Mouse (Mus musculus) yolk sac, embryonic 10.5 days (tissue): ENCODE data around the gene Rfx5.
"Not testable (repeated sequence)": the region's sequence is repeated elsewhere in the genome, so short reads cannot be mapped to it uniquely, and the experiment has no call there.

Experiments
- DNase-seq: peaks from one replicate; pipeline ENCODE4 v3.0.0-alpha.2; 2017; ENCODE audit warnings: low spot score

Gene Rfx5

DNA sequence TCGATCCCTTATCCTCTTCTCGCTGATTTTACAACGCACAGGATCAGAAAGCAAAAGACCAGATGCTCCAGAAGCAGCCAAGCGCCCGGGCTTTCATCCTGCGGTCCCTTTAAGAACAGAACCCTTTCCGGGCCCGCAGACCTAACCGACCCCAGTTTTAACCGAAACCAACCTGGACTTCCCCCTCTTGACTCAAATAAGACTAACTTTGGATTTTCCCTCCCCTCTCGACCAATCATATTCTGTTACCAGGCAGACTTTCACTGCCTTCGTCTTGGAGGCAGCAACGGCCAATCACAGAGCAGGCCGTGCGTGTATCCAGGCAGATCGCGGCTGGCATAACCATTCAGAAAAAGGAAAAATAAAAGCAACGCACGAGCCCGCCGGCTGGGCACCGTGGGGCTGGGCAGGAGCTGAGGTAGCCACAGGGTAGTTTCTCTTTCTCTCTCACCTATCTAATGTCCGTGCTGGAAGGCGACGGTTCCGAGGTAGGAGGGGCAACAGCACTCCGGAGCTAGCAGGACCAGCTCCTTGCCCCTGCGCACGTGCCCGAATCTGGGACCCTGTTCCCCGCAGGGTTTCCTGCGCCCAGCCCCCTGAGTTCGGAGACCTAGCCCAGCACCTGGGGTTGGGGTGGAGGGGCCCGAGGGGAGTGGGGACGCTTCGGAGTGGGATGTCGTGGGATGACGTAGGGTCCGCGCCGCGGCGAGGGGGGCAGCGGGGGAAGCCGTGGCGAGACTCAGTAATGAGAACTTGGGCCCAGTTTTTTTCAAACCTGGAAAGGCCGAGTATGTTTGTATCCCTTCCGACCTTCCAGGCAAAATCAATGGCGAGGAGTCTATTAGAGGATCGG, at the start of gene Rfx5:
Gene Rfx5 (plus strand): TSS at position 312 of the 853 bp plus-strand sequence.
- peak; percentile 93 for DNase-seq

- DNase-seq: not testable (repeated sequence)
These were observed 49.1 kb upstream of the Rfx5 start for GRCm38 (mm10) chr3:94904759-94905158.

DNA sequence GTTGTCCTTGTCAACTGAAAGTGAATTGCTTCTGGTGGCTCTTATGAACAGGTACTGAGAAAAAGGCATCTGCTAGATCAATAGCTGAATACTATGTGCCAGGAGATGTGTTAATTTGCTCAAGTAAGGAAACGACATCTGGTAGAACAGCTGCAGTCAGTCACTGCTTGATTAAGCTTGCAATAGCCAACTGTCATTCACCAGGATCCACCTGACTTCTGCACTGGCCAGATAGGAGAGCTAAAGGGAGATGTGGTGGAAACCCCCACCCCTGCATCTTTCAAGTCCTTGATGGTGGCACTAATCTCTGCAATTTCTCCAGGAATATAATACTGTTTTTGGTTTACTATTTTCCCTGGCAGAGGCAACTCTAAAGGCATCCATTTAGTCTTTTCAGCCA, 47.4 kb upstream of the Rfx5 start:
- no peak for DNase-seq

GRCm38 (mm10) chr3:94911050-94911693, 42.7 kb upstream of the Rfx5 start:
- DNase-seq: no peak

- peak; percentile 60 for DNase-seq
These were observed 40.1 kb upstream of the Rfx5 start for GRCm38 (mm10) chr3:94913801-94914200.

DNA sequence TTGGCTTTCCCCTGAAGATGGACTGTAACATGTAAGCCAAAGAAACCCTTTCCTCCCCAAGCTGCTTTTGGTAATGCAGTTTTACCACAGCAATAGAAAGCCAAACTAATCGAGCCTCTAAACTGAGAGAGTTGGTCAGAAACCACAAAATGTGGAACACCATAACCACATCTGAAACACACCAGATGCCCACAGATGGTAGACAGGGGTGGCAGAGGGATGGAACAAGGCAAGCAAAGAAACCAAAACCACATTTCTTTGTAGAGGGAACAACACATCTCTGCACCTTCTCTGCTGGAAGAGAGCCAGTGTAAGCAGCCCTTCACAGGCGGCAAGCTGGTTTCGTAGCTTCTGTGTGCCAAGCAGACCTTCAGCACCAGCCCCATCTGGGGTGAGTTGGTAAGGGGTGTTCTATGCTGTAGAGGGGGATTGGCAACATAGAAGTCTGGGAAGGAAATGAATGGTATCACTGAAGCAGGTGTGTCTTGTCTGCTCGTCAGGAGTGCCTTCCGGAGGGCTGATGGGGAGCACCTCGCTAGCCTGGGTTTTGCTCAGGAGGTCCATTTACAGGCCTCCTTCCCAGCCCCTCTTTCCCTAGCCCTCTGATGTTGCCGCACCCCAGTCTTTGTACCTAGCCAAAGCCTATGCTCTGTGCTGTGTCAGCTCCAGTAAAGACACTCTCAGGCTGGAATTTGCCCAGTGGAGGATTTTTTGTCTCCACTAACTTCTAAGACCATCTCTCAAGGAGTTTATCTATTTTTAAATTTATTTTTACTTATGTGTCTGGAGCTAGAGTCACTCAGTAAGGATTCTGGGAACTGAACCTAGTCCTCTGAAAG, 37.8 kb upstream of the Rfx5 start:
- no peak for DNase-seq

DNA sequence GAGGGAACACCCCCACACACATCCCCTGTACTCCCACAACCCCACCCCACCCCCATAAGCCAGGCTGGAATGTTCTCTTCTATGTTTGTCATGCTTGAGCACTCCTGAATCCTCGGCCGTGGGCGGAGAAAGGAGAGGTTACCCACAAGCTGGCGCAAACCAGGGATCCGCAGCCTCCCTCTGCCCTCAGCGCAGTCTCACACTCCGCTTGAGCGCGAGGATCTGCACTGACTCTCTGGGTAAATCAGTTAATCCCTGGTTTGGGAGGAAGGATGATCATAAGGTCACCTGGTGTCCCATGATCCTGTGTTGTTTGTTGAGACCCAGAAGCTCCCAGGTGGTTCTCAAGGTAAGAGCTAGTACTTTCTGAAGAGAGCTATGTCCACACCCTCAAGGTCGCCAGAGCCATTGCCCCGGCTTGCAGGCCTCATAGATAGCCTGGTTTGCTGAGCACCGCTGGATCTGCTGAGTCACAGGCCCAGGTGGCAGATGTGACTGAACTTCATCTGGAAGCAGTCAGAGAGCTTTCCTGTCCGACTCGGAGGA, 36.0 kb upstream of the Rfx5 start:
- peak; percentile 77 for DNase-seq

DNA sequence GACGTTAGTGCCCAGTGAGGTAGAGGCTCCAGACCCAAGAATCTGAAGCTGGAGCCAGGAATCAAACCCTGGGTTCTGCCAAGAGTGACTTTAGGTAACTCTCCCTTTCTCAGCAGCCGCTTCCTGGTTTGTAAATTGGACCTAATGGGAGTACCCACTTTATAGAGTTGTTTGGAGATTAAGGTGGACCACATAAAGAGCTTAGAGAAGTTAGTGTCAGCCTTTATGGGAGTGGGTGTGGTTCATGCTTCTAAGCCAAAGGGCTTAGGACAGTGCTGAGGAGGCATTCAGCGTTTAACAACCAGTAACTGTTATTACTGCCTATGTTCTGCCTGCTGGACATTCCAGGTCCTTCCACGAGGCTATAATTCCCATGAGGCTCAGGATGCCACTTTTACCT, 35.0 kb upstream of the Rfx5 start:
- DNase-seq: no peak

- no peak for DNase-seq
These were observed 32.8 kb upstream of the Rfx5 start for GRCm38 (mm10) chr3:94921104-94921503.

DNA sequence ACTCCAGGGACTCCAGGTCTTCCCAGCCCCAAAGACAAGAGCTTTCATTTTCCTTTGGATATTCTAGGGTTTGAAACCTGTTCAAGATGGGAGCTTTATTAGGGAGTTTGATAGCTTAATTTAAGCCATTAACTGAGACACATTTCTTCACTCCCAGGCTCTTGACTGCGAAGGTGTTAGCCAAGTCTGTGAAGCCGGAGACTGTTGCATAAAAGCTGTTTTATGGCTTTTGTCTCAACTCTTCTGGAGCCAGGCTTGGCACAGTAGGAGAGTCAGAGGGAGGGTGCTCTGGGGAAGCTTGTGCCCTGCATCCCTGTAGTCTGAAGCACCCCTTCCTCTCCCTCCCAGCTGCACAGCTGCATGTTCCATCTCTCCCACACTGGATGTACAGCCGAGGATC, 31.5 kb upstream of the Rfx5 start:
- no peak for DNase-seq

DNA sequence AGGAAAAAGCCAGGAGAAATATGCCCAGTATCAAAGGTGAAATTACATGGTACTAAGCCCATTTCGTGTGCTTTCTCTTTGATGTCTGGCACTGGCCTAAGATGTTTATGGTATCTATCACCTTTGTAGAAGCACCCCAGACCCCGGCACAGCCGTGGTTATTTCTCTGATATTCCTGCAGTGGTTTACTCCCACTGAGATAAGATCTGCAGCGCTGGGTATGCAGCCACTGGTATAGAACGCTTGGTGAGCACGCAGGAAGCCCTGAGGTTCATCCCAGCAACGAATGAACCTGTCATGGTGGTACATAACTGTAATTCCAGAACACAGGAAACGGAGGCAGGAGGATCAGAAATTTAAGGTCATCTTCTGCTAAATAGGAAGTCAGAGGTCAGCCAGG, 29.2 kb upstream of the Rfx5 start:
- DNase-seq: no peak

- DNase-seq: not testable (repeated sequence)
These were observed 27.6 kb upstream of the Rfx5 start for GRCm38 (mm10) chr3:94926301-94926736.

GRCm38 (mm10) chr3:94928979-94929378, 24.9 kb upstream of the Rfx5 start:
- not testable (repeated sequence) for DNase-seq

DNA sequence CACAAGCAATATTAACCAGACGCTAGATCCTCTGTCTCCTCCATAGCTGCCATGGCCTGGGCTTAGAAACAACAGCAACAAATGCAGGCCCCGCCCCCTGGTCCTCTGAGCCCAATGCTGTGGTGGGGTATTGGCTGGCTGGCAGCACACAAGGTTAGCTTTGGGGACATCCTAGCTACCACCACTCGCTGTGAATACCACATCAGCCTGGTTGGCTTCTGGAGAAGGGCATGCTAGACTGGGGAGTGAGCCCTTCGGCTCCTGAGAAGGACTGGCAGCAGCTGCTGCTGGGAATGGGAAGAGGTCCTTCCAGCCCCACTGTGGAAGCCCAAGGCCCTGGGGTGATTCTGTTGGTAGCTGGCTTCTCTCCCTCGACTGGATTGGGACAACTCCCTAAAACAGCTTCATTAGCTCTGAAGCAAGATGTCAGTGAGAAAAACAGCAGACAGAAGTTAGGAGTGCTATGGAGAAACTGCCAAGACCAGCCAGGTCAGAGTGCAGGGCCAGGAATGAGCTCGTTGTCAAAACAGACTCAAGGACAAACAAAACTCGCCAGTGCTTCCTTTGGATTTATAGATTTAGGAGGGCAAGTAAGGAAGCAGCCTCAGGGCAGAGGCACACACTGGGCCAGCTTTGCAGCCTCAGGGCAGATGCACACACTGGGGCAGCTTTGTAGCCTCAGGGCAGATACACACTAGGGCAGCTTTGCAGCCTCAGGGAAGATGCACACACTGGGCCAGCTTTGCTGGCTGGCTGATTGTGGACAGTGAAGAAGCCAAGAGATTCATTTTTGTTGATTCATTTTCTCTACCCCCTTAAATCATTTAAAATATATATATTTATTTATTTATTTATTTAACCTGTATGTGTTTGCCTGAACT, 23.2 kb upstream of the Rfx5 start:
- DNase-seq: peak; percentile 78

GRCm38 (mm10) chr3:94931427-94932082, 22.3 kb upstream of the Rfx5 start:
- DNase-seq: not testable (repeated sequence)

GRCm38 (mm10) chr3:94932279-94932678, 21.6 kb upstream of the Rfx5 start:
- not testable (repeated sequence) for DNase-seq

GRCm38 (mm10) chr3:94932809-94933564, 20.9 kb upstream of the Rfx5 start, which contains the start of gene Selenbp1:
TSS of gene Selenbp1 (plus strand) at chr3:94933056.
- peak; percentile 91 for DNase-seq

DNA sequence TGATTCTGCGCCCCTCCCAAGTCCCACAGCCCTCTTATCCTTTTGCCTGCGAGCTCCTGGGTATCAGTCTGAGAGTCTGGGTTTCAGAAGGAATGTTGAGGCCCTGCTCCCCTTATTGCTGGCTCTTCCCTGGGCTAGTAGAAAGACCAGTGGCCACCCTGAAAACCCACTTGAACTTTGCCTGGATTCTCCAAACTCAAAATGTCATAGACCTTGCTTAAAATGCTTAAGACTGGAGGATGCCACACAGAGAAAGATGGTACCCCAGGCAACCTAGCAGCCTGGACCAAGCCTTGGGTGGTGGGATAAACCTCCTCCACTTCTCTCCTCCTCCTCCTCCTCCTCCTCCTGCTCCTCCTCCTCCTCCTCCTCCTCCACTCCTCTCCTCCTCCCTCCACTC, 20.3 kb upstream of the Rfx5 start:
- DNase-seq: not testable (repeated sequence)

GRCm38 (mm10) chr3:94934564-94934963, 19.3 kb upstream of the Rfx5 start:
- DNase-seq: not testable (repeated sequence)

- not testable (repeated sequence) for DNase-seq
These were observed 18.5 kb upstream of the Rfx5 start for GRCm38 (mm10) chr3:94935332-94935731.
